Mouse (Mus musculus): ENCODE measurements around the gene Naglu.

Gene Naglu

DNA sequence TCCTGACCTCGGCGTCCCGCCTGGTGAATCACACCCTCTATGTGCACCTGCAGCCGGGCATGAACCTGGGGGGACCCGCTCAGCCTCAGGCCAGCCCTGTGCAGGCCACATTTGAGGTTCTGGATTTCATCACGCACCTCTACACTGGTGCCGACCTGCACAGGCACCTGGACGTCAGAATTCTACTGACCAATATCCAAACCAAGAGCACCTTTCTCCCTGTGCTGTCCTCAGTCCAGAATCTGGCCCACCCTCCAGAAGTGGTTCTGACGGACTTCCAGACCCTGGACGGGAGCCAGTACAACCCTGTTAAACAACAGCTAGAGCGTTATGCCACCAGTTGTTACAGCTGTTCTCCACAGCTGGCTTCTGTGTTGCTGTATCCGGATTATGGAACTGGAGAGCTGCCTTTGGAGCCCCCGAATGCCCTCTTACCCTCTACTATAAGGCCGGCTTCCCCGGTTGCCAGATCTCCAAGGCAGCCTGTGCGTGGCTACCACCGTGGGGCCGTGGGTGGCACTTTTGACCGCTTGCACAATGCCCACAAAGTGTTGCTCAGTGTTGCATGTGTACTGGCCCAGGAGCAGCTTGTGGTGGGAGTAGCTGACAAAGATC lies 13.4 kb downstream of the Naglu start:
- no peak for DNase-seq (ENCODE audit: low spot score in 2 of 2)

GRCm38 (mm10) chr11:101084246-101084645 lies 14.4 kb downstream of the Naglu start:
- DNase-seq (ENCODE audit: low spot score in 2 of 2) = no peak

DNA sequence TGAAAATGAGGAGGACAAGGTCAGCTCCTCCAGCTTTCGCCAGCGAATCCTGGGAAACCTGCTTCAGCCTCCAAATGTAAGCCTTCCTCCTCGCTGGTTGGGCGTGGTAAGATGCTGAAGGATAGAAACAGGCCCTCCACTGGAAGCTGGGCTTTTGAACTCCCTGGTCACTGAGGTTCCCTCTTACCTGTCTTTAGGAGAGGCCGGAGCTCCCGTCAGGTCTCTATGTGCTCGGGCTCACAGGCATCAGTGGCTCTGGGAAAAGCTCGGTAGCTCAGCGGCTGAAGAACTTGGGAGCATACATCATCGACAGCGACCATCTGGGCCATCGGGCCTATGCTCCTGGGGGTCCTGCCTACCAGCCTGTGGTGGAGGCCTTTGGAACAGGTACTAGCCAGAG lies 15.0 kb downstream of the Naglu start:
- DNase-seq (ENCODE audit: low spot score in 2 of 2) = no peak

GRCm38 (mm10) chr11:101085617-101086322 lies 16.0 kb downstream of the Naglu start:
- DNase-seq (ENCODE audit: low spot score in 2 of 2) = no peak

- DNase-seq (ENCODE audit: low spot score in 2 of 2) = no peak
These were observed 16.5 kb downstream of the Naglu start for GRCm38 (mm10) chr11:101086323-101086674.

DNA sequence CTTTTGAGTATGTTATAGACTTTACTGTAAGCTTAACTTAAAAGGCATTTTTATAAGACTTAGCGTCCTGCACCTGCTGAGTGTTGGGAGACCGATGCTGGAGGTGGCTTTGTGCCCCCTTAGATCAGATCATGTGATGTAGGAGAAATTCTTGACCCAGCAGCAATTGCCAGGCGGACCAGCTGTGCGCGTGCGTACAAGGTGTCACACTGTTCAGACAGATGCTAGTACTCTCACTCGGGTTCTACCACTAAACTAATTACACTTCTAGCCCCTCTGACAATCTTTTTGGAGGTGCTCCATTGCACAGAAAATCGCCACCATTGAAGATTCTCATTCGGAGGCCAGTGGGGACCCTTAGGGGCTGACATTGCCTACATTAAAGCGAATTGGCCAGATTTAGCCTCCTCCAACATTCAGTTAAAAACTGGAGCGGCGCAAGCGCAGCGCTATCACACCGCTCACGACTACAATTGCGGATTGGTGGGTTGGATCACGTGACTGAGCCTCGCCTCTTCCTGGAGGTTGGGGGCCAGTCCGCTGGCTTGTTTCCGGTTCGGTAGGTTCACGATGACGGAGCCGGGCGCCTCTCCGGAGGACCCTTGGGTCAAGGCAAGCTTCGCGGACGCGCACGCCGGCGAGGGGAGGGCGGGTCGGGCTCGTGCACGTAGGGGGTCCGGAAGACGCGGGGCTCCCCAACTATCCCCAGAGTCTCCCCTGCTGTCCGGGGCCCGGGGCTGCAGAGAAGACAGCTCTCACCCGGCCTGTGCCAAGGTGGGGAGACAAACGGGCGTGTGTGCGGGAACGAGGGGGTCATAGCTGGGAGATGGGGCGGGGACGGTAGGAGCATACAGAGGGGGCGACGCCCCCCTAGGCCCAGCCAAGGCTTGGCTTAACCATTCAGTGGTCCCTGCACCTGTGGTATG lies 17.2 kb downstream of the Naglu start, which contains the start of gene Mlx:
TSS of gene Mlx (plus strand) at position 522 of the 926 bp plus-strand sequence.
- DNase-seq (ENCODE audit: low spot score in 2 of 2) = peak; percentile 88 to 89

- DNase-seq (ENCODE audit: low spot score in 2 of 2) = no peak
These were observed 17.9 kb downstream of the Naglu start for GRCm38 (mm10) chr11:101087682-101088055.

DNA sequence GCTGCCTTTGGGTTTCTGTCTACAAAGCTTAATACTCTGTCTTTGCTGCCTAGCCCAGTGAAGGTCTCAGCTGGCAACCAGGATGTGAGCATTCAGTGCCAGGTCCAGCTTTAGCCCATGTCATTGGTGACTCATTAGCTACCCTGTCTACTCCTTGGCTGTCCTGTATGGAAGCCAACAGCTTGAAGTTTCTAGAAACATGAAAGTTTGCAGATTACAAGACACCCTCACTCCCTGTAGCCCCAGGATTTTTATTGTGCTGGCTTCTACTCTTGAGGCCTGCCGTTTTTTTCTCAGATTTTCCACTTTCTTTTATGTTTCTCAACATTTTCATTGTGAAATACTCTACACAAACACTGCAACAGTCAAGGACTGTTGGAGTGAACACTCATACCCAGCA lies 20.1 kb downstream of the Naglu start:
- no peak for DNase-seq (ENCODE audit: low spot score in 2 of 2)

DNA sequence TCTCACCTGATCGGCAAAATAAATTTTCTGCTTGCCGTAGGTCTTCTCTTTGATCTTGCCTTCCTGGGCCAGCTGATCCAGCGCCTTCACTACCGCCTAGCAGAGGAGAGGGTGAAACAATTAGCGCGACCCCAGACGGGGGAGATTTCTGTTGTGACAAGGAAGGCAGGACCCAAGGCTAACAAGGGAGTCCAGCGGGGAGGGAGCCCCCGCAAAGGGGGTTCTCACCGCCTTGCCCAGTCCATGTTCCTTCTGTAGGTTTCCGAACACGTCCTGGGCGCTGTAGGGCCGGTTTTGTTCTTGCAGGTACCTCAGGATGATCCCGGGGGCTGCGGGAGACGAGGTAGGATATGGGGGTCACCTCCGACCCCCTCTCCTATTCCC lies 25.1 kb downstream of the Naglu start:
- no peak for DNase-seq (ENCODE audit: low spot score in 2 of 2)

DNA sequence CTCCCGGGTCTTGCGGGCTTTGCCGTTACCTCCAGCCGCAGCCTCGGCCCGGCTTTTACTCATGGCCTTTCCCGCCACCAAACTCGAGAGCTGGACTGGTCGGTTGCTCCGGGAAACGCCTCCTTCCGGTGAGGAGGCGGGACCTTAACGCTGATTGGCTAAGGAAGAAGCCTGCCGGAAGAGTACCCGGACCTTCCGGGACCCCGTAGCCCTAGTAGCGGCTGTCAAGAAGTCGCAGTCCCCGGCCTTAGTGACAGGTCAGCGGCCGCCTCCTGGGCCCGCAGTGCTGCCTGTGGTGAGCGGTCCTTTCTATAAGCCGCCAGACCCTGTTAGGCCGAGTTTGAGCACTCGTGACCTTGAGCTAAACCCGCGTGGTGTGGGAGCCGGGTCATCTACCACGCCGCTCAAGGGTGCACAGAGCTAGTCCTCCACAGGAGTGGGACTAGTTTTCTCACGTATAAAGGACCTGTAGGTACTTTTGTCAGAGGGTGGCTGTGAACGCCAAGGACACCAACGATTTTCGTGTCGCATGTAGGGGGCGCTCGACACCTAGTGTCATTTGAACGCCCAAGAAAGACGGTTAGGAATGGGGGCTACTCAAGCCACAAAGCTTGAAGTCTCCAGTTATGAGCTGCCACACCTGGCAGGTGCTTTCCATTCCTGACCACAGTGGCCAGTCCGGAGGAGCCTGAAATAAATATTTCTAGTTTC lies 25.7 kb downstream of the Naglu start, which contains the start of gene Psmc3ip:
TSS of gene Psmc3ip (minus strand) at position 123 of the 711 bp plus-strand sequence.
- peak; percentile 91 for DNase-seq (ENCODE audit: low spot score in 2 of 2)

DNA sequence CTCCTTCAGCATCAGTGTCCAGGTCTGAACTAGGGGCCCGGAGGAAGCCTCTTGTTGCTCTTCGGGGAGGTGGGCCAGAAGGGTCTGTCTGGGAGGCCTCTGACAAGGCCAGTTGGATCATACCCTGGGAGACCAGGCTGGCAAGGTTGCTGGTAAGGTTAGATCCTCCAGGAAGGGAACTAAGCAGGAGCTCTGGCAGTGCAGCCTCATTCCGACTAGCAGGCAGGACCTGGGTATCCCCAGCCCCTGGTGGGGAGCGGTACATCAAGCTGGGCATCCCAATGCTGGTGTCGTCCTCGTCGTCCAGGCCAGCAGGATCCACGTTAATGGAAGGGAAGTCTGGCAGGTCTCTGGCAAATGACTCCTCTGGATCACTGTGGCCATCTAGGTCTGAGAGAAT lies 28.4 kb downstream of the Naglu start:
- no peak for DNase-seq (ENCODE audit: low spot score in 2 of 2)

DNA sequence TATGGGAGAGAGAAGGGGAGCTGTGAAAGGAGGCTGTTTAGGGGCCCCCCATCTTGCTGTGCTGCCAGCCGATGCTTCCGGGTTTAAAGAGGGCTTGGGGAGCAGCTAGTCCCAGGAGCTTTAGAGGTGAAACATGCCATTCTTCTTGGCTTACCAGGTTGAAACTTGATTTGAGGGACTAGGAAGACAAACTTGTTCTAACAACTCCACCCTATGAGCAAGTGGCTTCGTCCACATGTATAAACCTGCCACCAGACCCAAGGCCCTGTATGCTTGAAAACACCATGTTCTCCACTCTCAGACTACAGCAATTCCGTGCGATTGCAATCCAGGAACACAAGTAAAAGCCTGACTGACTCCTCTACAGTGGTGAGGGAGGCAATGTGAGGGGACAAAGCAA lies 33.2 kb downstream of the Naglu start:
- DNase-seq (ENCODE audit: low spot score in 2 of 2) = no peak

DNA sequence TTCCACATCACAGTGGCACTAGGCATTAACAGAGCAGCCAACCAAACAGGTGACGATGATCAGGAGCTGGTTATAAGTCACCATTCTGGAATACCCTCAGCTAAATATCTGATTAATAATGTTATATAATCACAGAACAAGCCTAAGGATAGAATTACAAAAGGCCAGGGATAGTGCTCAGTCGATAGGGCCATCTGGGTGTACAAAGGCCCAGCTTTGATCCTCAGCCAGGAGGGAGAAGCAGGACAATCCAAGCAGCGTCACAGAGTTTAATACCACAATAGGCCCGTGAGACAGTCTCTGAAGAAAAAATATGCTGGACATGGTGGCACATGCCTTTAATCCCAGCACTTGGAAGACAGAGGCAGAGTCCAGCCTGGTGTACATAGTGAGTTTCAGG lies 39.5 kb downstream of the Naglu start:
- DNase-seq (ENCODE audit: low spot score in 2 of 2) = no peak

- no peak for DNase-seq (ENCODE audit: low spot score in 2 of 2)
These were observed 40.9 kb downstream of the Naglu start for GRCm38 (mm10) chr11:101110708-101111107.

DNA sequence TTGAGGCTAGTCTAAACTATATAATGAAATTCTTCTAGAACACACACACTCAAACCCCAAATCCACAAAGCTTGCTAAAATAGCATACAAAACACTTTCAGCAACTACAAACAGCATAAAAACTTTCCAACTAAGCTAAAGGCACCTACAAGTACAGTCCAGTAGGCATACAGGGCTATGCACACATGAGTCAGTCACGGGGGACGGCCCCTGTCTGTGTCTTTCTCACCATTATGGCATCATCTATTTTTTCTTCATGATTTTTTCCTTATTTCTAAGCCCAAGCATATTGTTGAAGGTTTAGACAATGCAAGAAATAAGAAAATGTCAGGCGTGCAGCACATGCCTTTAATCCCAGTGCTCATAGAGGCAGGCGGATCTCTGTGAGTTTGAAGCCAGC lies 41.4 kb downstream of the Naglu start:
- no peak for DNase-seq (ENCODE audit: low spot score in 2 of 2)

DNA sequence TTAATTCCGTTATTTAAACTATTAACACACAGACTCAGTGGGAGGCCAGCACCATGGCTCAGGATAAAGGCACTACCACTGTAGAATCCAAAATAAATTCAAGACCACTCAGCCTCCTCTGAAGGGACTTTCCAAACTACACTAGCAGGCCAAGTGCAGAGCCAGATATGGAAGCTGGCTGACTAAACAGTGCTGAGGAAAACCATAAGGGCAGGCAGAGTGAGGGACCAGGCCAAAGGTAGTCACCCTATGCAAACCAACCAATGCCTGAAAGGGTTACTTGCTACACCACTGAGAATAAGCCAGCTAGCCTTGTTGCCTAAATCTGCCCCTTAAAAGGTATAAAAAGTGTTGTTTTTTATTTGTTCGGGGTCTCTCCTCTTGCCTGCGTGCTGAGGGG lies 42.4 kb downstream of the Naglu start:
- no peak for DNase-seq (ENCODE audit: low spot score in 2 of 2)

GRCm38 (mm10) chr11:101115564-101115963 lies 45.8 kb downstream of the Naglu start:
- peak in 1 of 2 experiments; percentile 49 for DNase-seq (ENCODE audit: low spot score in 2 of 2)

GRCm38 (mm10) chr11:101118105-101118504 lies 48.3 kb downstream of the Naglu start:
- no peak for DNase-seq (ENCODE audit: low spot score in 2 of 2)

DNA sequence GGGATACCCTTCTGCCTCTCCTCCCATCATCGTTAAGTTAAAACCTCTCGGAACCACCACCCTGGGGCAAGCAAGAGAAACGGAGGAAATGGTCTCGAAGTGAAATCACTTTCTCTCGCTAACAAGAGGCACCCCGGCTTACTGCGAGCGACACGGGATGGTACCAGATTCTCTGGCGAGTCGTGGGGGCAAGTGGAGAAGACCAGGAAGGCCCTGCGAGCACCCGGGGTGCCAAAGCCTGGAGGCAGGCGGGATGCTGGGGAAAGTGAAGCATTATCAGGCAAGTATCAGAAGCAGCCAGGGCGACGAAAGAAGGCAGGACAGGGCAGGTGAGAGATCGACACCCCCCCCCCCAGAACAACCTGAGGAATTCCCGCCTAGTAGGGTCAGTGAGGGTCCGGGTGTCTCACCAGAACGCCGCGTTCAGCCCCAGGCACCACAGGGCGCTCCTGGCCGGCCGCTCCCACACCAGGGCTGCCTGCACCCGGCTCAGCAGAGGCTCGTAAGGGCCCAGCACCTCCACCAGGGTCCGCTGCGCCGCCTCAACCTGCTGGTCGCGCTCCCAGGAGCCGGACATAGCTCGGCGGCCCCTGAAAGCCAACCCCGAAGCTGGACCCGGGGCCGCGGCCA lies 49.4 kb downstream of the Naglu start:
- DNase-seq (ENCODE audit: low spot score in 2 of 2) = no peak

GRCm38 (mm10) chr11:101119761-101120544 lies 50.1 kb downstream of the Naglu start, which contains the start of the genes Retreg3 and Tubg1:
Gene Retreg3 (minus strand): TSS chr11:101119893.
Gene Tubg1 (plus strand): TSS chr11:101119938.
- peak; percentile 99 for DNase-seq (ENCODE audit: low spot score in 2 of 2)
